Mouse (Mus musculus) megakaryocyte, embryonic 14.5 days (primary cell): ENCODE results near the gene Aftph. TPM values are rescaled to one million over a fixed set of nuclear protein-coding genes. Genes with fewer than 3 reads are reported as not detected.

Experiments
- H3K27me3 ChIP-seq: replicated peaks from 2 replicates; pipeline ENCODE3; 2012; ENCODE audit warnings: inconsistent platforms
- H3K36me3 ChIP-seq: replicated peaks from 2 replicates; pipeline ENCODE3; 2012; ENCODE audit warnings: low read length, inconsistent platforms, mixed read lengths
- H3K4me1 ChIP-seq: 2 replicates; pipeline ENCODE4 v1.6.1; 2012; ENCODE audit warnings: inconsistent platforms
- H3K4me3 ChIP-seq: replicated peaks from 2 replicates; pipeline ENCODE3; 2012; ENCODE audit warnings: moderate library complexity, mild to moderate bottlenecking, inconsistent platforms
- H3K9me3 ChIP-seq: 2 replicates; pipeline ENCODE4 v1.6.1; 2012; ENCODE audit warnings: inconsistent platforms
- FLI1 ChIP-seq: IDR thresholded peaks from 2 replicates; pipeline ENCODE4 v1.6.1; 2012; ENCODE audit warnings: low read length, inconsistent platforms, mixed read lengths
- GATA1 ChIP-seq: IDR thresholded peaks from 3 replicates; pipeline ENCODE4 v1.6.1; 2012; ENCODE audit warnings: mixed read lengths, low read length, inconsistent platforms, borderline replicate concordance
- polyA plus RNA-seq: library from polyadenylated mRNA; stranded (reverse); fragments of >175 nt; gene quantifications from 2 replicates; pipeline ENCODE4 v1.2.3, GENCODE M21; 2012; ENCODE audit warnings: low replicate concordance; ENCODE audit not compliant: insufficient read depth

Gene Aftph
- polyA plus RNA-seq: 11.3 and 19.6 TPM in 2 replicates

DNA sequence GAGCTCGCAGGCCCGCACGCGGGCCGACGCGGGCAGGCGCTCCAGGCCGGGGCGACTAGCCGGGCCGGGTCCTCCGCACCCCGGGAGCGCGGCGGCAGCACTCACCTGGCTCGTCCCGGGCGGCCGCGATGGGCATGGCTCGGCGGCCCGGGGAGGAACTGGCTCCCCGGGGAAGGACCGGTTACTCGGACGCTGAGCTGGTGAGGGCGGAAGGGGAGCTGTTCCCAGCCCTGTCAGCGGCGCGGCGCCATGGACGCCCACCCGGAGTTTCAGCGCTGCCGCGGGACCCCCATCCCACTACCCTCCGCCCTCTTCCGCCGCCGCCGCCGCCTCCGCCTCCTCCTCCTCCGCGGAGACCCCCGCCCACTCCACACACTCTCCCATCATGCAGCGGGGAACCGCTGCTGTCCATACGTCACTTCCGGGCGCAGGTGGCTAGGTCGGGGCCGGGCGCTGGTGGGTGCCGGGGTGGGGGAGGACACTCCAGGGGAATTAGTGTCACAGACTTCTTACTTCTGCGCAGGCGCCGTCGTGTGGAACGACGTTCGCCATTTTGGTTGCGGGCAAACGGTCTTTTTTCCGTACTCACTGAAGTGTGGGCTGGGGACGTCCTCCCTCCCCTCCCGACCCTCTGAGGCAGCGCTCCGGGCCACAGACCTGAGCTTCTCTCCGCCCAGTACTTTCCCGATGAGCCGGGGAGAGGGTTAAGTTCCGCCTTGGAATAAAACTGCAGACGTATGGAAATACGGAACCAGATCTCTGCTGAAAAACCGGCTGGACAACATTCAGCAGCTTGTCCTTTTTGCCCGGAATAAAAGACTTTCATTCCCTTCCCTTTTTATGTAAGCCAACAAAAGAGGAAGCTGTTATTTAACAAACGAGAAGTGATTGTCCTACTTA is at the start of gene Aftph:
TSS of gene Aftph (minus strand) at position 389 of the 900 bp plus-strand sequence.
- Histone ChIP-seq H3K4me1 (peaks cover 54% of the 10 kb centered on the region), H3K9me3 (no peaks in the 10 kb centered on the region), H3K4me3 (peak within 1 kb of the TSS; percentile 97), H3K27me3 (no peaks in the 10 kb centered on the region), H3K36me3 (peaks cover 26% of the 10 kb centered on the region)
- TF ChIP-seq GATA1: no peak

DNA sequence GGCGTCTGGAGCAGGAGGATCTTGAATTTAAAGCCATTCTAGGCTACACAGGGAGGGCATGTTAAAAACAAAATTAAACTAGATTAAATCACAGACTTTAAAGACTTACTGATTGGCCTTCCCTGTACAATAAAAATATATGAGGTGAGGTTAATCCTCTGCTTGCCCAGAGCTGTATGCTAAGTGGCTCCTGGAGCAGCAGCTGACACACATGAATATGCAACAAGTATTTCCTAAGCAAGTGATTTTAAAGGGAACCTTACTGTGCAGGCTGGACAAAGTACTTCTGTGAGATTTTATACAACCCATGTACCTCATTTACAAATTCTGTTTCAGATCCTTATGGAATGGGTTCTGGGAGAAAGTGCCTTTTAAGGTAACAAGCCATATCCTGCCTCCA is 47.6 kb upstream of the Aftph start:
- Histone ChIP-seq H3K36me3 (peaks cover 24% of the 10 kb centered on the region), H3K27me3 (no peaks in the 10 kb centered on the region), H3K4me3 (no peak overlapping the region), H3K4me1 (peaks cover 52% of the 10 kb centered on the region), H3K9me3 (peaks cover 24% of the 10 kb centered on the region)
- TF ChIP-seq FLI1 (no peak), GATA1 (no peak)

DNA sequence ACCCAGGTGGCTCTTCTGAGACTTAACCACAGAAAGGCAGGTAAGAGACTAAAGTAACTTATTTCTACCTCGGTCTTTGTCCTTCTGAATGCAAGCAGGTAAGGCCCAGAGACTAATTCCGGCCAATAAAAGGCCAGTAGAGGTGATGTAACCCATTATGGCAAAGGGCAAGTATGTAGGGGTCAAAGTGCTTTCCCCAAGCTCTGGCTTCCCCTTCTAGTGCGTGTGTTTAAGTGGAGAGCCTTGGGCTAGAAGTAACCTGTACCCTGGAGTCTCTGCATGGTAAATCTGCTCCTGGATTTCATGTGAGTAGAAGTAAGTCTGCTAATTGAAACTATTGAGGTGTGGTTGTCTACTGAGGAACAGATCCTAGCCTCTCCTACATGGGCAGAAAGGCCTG is 46.7 kb upstream of the Aftph start:
- no peak for TF ChIP-seq FLI1
- TF ChIP-seq GATA1: no peak
- H3K9me3 ChIP-seq: peaks cover 33% of the 10 kb centered on the region
- peaks cover 51% of the 10 kb centered on the region for H3K4me1 ChIP-seq

DNA sequence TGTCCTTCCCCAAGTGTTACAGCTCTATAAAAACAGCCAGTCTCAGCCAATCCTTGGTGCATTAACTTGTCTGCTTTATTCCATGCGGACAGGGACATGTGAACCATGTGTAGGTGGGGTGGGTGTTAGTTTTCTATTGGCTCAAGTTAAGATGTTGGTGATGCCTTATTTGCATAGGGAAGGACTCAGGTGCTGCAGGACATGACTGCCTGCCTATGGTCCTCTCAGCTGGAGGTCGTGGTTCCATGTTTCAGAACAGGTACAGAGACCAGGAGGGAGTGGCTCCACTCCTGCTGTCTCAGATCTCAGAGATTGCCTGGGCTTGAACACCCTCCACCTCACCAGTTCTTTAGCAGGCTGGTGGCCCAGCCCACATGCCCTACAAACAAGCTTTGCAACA is 44.8 kb upstream of the Aftph start:
- H3K4me3 ChIP-seq: no peak overlapping the region
- peaks cover 43% of the 10 kb centered on the region for H3K36me3 ChIP-seq
- H3K4me1 ChIP-seq: peaks cover 49% of the 10 kb centered on the region
- TF ChIP-seq FLI1 (no peak), GATA1 (no peak)
- H3K9me3 ChIP-seq: peaks cover 43% of the 10 kb centered on the region
- H3K27me3 ChIP-seq: no peaks in the 10 kb centered on the region

More for the DNA sequence above, 46.7 kb upstream of the Aftph start:
- Histone ChIP-seq H3K36me3 (peaks cover 32% of the 10 kb centered on the region), H3K4me3 (no peak overlapping the region), H3K27me3 (no peaks in the 10 kb centered on the region)

DNA sequence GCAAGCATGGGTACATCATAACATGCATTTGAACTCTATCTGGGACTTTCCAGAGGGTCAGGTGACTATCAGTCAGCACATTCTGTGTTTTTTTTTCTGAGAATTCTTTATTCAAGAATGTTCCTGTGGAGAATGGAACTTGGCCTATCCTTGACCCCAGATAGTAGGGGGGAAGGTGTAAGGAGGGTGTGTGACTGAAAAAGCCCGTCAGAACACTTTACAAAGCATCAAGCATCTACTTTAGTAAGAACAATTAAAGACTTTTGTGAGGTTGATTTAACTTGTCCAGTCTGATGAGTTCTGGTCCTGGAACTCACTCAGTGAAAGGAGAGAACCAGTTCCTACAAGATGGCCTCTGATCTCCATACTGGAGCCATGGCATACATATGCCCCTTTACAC is 43.8 kb upstream of the Aftph start:
- TF ChIP-seq FLI1 (no peak), GATA1 (no peak)
- Histone ChIP-seq H3K9me3 (peaks cover 43% of the 10 kb centered on the region), H3K27me3 (no peaks in the 10 kb centered on the region), H3K4me3 (no peak overlapping the region), H3K4me1 (peaks cover 50% of the 10 kb centered on the region), H3K36me3 (peaks cover 47% of the 10 kb centered on the region)

DNA sequence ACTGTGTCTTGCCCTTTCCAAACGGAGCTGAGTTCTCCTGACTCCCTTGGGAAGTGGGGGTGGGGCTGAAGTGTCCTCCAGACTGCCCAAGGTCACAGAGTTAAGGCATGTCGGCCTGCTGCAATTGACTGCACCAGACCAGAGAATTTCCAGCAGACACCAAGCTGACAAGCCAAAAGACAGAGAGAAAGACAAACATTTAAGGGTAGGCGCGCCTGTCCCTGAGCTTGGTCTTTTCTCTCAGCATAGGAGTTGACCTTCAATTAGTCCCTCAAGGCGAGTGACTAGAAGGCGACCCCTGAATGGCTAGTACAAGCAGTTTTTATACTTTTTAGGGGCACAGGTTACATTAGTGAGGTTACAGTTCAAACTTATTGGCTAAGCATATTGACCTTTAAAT is 43.4 kb upstream of the Aftph start:
- H3K27me3 ChIP-seq: no peaks in the 10 kb centered on the region
- H3K4me1 ChIP-seq: peaks cover 54% of the 10 kb centered on the region
- H3K9me3 ChIP-seq: peaks cover 43% of the 10 kb centered on the region
- H3K36me3 ChIP-seq: peaks cover 47% of the 10 kb centered on the region
- TF ChIP-seq FLI1: no peak
- no peak overlapping the region for H3K4me3 ChIP-seq

DNA sequence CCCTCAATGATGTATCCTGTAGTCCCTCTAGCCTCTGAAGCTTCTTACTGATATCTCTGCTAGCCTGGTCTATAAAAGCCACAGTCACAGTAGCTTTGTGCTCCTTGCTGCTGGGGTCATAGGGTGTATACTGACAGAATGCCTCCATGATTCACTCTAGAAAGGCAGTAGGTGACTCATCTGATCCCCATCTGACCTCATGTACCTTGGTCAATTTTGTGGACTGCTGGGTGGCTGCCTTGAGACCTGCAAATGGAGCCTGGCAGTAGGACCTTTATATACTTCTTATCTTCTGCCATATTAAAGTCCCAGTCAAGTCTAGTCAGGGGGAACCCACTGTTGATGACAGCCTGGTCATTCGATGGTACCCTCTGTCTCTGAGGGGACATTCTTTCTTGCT is 42.1 kb upstream of the Aftph start:
- Histone ChIP-seq H3K4me3 (peak overlapping the region; percentile 26), H3K36me3 (peaks cover 47% of the 10 kb centered on the region), H3K4me1 (peaks cover 58% of the 10 kb centered on the region), H3K27me3 (no peaks in the 10 kb centered on the region), H3K9me3 (peaks cover 43% of the 10 kb centered on the region)
- TF ChIP-seq GATA1: no peak
- TF ChIP-seq FLI1: no peak

DNA sequence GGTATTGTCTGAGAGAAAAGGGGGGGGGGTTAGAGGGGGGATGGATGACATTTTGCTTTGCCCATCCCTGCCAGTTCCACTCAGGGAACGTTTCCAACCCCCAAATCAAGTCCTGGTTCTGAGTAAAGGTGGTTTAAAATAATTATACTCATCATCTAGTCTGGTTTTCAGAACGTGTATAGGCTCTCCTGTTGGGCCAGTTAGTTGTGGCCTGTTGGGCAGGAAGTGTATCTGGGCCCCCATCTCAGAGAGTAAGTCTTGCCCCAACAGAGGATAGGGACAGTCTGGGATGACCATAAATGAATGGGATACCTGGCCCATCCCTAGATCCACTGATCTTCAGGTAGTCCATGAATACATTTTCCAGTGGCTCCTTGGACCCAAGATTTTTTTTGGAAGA is 41.2 kb upstream of the Aftph start:
- H3K36me3 ChIP-seq: peaks cover 48% of the 10 kb centered on the region
- peaks cover 43% of the 10 kb centered on the region for H3K9me3 ChIP-seq
- peaks cover 60% of the 10 kb centered on the region for H3K4me1 ChIP-seq
- no peaks in the 10 kb centered on the region for H3K27me3 ChIP-seq
- H3K4me3 ChIP-seq: no peak overlapping the region
- TF ChIP-seq FLI1 (no peak), GATA1 (no peak)

DNA sequence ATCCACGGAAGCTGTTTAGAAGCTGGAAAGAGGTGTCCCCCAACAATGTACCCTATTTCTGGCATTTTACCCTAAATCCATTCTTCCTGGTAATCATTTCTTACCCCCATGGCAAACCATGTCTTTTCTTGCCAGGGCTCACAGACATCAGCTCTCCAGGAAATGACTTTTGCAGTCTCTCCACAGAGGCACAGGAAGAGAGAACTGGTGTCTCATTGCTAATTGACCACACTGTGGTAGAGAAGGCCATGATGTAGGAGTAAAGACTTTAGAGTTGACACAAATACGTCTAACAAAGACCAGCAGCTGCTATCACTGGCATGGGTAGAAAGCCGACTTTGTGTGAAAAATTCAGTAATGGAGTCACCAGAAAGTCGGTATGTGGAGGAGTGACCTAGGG is 38.9 kb upstream of the Aftph start:
- no peaks in the 10 kb centered on the region for H3K27me3 ChIP-seq
- H3K36me3 ChIP-seq: peaks cover 53% of the 10 kb centered on the region
- peaks cover 40% of the 10 kb centered on the region for H3K9me3 ChIP-seq
- TF ChIP-seq FLI1: peak; percentile 65; the same call in 1 of the 2 replicates
- TF ChIP-seq GATA1: no peak
- peaks cover 76% of the 10 kb centered on the region for H3K4me1 ChIP-seq
- H3K4me3 ChIP-seq: peak overlapping the region; percentile 80

DNA sequence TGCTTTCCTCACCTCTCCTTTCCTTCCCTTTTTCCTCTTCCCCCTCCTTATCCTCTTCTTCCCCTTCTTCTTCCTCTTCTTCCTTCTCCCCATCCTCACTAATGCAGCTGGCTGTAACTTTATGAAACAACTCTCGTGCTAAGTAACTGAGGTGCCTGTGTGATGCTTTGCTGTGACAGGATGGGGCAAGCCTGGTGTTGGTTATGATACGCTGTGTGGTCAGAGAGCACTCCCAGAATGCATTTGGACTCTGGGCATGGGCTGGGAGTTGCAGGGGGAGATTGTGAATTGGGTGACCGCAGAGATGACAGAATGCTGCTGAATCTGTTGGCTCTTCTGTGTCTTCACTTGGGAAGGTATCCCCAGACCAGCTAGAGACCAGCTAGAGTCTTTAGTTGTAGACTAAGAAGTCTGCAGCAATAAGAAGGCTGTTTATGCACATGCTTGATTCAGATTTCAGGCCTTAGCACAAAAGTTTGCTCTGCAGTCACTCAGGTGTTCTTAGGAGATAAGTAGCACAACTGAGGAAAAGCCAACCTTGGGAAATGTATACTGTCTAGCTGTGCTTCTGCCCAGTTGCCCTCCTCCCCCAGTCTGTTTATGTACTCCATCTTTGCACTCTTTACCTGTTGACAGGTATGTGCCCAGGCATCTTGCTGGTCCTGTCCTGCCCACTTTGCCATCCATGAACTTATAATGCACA is 37.6 kb upstream of the Aftph start:
- Histone ChIP-seq H3K36me3 (peaks cover 45% of the 10 kb centered on the region), H3K9me3 (peaks cover 28% of the 10 kb centered on the region), H3K4me1 (peaks cover 81% of the 10 kb centered on the region), H3K4me3 (peak overlapping the region; percentile 85), H3K27me3 (no peaks in the 10 kb centered on the region)
- TF ChIP-seq GATA1 (peak; percentile 88), FLI1 (no peak)
